Mouse (Mus musculus) left cerebral cortex, adult 9 months (tissue): ENCODE results near the gene Fam187a.

Experiments used
- DNase-seq, 2 experiments: peaks; one replicate each; pipeline ENCODE4 v3.0.0; 2022; ENCODE audit warnings: low spot score in 2 of 2

The Fam187a gene

GRCm38 (mm10) chr11:102894716-102895115 is 9.7 kb downstream of the Fam187a start:
- no peak for DNase-seq

- DNase-seq, result no peak
These were observed 10.8 kb downstream of the Fam187a start for GRCm38 (mm10) chr11:102895779-102896178.

DNA sequence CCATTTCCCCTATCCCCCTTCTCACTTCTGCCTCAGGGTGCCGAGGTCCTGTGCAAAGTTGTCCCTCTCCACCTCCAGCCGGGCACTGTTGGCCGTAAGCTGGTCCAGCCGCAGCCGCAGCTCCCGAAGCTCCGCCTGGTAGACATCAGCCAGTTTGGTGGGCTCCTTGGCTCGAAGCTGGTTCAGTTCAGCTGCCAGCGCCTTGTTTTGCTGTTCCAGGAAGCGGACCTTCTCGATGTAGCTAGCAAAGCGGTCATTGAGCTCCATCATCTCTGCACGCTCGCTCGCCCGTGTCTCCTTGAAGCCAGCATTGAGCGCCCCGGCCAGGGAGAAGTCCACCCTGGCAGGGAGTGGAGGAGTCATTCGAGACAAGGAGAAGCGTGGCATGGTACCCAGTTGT is 11.7 kb downstream of the Fam187a start:
- no peak for DNase-seq

DNA sequence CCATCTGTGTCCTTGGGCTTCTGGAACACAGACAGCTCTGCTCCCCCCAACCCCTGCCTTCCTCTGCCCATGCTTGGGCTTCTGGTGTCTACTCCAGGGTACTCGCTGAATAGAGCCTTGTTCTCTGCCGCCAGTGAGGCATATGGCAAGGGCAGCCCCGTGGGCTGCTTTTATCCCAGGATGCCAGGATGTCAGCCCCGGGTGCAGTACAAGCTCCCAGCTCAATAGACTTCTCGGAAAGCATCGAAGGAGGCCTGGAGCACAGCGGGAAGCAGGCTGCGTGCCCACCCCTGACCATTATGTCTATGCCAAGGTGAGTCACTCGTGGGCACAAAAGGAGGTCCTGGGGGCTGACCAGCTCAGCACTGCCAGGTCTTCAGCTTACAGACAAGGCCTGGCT is 13.4 kb downstream of the Fam187a start:
- peak in 1 of 2 experiments; percentile 46 for DNase-seq

- DNase-seq, result peak in 1 of 2 experiments; percentile 85
These were observed 15.8 kb downstream of the Fam187a start, which contains the start of gene Gfap for GRCm38 (mm10) chr11:102900763-102901162. Gene Gfap, minus strand, starts transcription at chr11:102900912.

DNA sequence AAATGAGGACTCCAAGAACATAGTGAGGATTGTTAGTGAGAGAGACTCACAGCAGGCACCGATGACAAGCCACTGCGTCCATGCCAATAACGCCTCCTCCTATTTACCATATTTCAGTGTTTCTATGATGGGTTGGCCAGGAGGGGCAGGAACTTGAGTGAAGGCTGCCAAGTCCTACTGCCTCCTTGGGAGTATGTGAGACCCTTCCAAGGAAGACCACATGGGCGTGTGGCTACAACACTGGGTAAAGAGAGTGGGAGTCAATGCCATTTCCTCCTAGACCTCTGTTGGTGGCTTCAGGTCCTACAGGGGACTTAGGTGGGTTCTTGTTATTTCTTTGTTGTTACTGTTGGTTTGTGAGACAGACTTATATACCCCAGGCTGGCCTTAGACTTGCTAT is 16.2 kb downstream of the Fam187a start:
- no peak for DNase-seq

DNA sequence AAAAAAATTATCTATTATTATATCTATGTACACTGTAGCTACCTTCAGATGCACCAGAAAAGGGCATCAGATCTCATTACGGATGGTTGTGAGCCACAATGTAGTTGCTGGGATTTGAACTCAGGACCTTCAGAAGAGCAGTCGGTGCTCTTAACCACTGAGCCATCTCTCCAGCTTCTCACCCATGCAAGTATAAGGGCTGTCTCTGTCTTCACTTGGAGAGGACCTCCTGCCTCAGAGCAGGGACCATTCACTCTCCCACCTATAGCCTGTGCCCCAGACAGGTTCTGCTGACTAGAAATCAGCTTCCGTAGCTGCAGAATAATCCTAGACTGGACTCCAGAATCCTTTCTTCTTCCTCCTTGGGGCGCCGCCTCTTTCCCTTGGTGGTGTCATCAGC is 17.1 kb downstream of the Fam187a start:
- no peak for DNase-seq

- no peak for DNase-seq
These were observed 18.7 kb downstream of the Fam187a start for GRCm38 (mm10) chr11:102903654-102904053.

DNA sequence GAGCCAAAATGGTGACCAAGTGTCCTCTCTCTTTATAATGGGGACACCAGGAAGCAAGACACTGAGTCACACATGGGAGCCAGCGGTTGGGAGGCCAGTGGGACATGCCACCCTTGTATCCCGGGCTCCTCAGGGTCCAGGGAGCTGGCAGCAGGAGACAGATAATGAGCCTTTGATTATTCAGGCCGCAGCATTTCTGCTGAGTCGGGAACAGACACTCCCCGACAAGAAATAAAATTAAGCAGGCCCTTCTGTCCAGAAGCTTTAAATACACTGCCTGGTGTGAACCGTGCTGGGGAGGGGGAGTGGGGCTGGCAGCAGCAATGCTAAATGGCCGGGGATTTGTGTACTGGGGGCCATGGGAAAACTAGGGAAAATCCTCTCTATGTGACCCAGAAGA is 26.4 kb downstream of the Fam187a start:
- no peak for DNase-seq

- DNase-seq, result no peak
These were observed 30.4 kb downstream of the Fam187a start for GRCm38 (mm10) chr11:102915380-102915779.

GRCm38 (mm10) chr11:102918077-102918476 is 33.1 kb downstream of the Fam187a start:
- DNase-seq, result no peak

DNA sequence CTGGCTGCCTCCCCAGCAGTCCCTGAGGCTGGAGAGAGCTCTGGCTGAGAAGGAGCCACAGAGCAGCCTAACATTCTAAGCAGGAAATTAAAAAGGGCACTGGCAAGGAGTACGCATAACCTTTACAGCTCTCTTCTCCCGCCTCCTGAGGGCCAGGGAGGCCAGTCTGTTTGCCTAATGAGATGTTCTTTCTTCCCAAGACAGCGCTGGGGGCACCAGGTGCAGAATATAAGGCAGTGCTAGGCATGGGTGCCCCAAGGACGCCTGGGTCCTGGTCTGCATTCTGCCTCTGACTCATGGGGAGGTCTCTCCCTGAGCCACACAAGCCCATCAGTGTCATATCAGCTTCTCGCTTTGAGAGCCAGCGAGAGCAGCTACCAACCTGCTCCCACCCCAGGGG is 36.5 kb downstream of the Fam187a start:
- no peak for DNase-seq

DNA sequence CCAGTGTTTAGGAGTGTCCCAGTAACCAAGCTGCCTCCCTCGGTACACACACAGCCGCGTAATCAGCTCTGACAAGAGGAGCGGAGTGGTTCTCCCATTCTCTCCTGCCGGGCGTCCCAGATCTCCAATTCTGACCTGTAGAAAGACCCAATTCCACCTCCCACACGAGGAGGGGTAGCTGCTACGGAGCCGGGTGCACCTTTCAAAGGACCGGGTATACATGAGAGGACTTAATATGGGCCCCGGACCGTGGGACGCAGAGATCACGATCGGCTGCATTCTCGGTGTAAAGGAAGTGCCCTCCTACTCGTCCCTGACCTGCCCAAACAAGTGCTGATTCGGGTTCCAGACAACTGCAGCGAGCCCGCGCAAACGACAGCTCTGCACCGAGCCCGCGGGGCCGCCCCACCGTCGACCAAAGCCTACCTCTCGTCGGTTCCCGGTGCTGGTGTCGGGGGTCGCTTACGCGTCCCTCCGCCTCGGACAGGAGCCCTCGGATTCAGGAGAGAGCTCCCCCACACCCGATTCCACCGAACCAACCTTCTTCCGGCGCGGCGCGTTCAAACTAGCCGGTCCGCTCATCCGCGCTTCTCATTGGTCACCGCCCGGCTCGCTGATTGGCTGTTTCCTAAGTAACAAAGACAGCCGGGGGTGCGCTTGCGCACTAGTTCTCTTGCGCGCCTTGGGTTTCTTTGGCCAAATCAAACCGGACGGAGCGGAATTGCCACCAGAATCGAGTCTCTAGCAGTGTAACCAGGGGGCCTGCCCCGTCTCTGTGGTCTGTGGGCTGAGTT is 39.8 kb downstream of the Fam187a start, which contains the start of gene Kif18b:
Kif18b (minus strand) TSS at position 568 of the 794 bp plus-strand sequence.
- DNase-seq, result peak; percentile 69 to 94

- DNase-seq, result no peak
These were observed 40.4 kb downstream of the Fam187a start for GRCm38 (mm10) chr11:102925351-102925717.

GRCm38 (mm10) chr11:102930672-102931071 is 45.7 kb downstream of the Fam187a start:
- no peak for DNase-seq

DNA sequence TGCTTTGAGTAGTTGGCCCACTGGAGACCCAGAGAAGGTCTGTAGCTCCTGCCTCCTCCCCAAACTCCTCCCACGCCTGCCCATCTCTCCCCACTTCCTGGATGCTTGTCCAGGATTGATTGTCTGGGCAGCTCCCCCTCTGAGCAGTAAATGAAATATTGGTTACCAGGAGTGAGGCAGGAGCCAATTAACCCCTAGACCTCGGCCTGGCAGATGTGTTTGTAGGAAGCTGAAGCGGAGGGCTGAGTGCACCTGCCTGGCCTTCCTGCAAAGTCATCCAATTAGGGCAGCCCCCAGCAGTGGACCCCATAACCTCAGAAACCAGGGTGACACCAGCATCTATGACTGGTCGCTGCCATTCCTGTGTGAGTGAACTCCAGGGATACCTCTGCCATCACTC is 51.3 kb downstream of the Fam187a start:
- DNase-seq, result no peak
